Mouse (Mus musculus): ENCODE measurements around the gene Zan. TPM values are rescaled to one million over a fixed set of nuclear protein-coding genes. Genes with fewer than 3 reads are reported as not detected.

Gene Zan
- polyA plus RNA-seq, 1 experiment from 2014 or later, result 0.19 TPM

- Histone ChIP-seq H3K4me1 (ENCODE audit: control insufficient read depth, insufficient read depth, low read depth, low read length) (peaks cover 10% of the 10 kb centered on the region), H3K36me3 (ENCODE audit: control insufficient read depth, insufficient read depth, low read length) (no peaks in the 10 kb centered on the region), H3K4me3 (ENCODE audit: low read length) (peak overlapping the region; percentile 43), H3K9me3 (ENCODE audit: control insufficient read depth, low read length) (no peaks in the 10 kb centered on the region), H3K4me2 (ENCODE audit: low read length) (peak overlapping the region; percentile 91), H3K27me3 (replicated peaks; ENCODE audit: control insufficient read depth, insufficient read depth, low read length) (no peaks in the 10 kb centered on the region), H3K27ac (ENCODE audit: low read depth, low read length) (peak overlapping the region; percentile 80), H3K9ac (ENCODE audit: low read depth, low read length) (peak overlapping the region; percentile 67)
- ATAC-seq, result peak; percentile 85
- WGBS, result 1% methylated on average over 19 of the region's 19 CpGs
These were observed 138.6 kb downstream of the Zan start for GRCm38 (mm10) chr5:137338256-137338655.

DNA sequence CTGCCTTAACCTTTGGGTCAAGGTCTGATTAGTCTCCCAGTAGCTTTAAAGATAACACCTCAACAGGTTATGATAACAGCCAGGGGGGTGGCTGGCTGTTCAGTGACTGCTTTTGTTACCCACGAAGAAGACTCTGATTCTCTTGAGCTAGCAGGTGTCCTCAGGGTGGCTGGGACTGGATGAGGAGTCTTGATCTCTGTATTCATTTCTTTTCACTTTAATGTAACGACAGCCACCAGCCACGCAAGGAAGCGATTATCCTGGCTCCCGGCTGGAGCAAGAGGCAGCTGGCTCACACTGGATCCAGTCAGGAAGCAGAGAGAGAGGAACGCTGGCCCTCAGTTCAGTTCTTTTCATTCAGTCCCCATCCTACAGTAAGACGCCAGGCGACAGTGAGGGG, 139.7 kb downstream of the Zan start:
- Histone ChIP-seq H3K27ac (ENCODE audit: low read depth, low read length) (no peak overlapping the region), H3K9ac (ENCODE audit: low read depth, low read length) (no peak overlapping the region), H3K36me3 (ENCODE audit: control insufficient read depth, insufficient read depth, low read length) (no peaks in the 10 kb centered on the region), H3K4me1 (ENCODE audit: control insufficient read depth, insufficient read depth, low read depth, low read length) (peaks cover 18% of the 10 kb centered on the region), H3K9me3 (ENCODE audit: control insufficient read depth, low read length) (no peaks in the 10 kb centered on the region), H3K4me2 (ENCODE audit: low read length) (no peak overlapping the region), H3K27me3 (replicated peaks; ENCODE audit: control insufficient read depth, insufficient read depth, low read length) (no peaks in the 10 kb centered on the region), H3K4me3 (ENCODE audit: low read length) (no peak overlapping the region)
- WGBS, result 62% methylated on average over 8 of the region's 8 CpGs
- no peak for ATAC-seq

- peaks cover 21% of the 10 kb centered on the region for H3K4me1 ChIP-seq (ENCODE audit: control insufficient read depth, insufficient read depth, low read depth, low read length)
- ATAC-seq, result no peak
- H3K9me3 ChIP-seq (ENCODE audit: control insufficient read depth, low read length), result no peaks in the 10 kb centered on the region
- WGBS, result 56% methylated on average over 6 of the region's 6 CpGs
- no peak overlapping the region for H3K4me2 ChIP-seq (ENCODE audit: low read length)
- no peak overlapping the region for H3K4me3 ChIP-seq (ENCODE audit: low read length)
- H3K9ac ChIP-seq (ENCODE audit: low read depth, low read length), result no peak overlapping the region
- no peaks in the 10 kb centered on the region for H3K27me3 ChIP-seq (replicated peaks; ENCODE audit: control insufficient read depth, insufficient read depth, low read length)
- no peaks in the 10 kb centered on the region for H3K36me3 ChIP-seq (ENCODE audit: control insufficient read depth, insufficient read depth, low read length)
- H3K27ac ChIP-seq (ENCODE audit: low read depth, low read length), result no peak overlapping the region
These were observed 141.8 kb downstream of the Zan start for GRCm38 (mm10) chr5:137335066-137335465.

DNA sequence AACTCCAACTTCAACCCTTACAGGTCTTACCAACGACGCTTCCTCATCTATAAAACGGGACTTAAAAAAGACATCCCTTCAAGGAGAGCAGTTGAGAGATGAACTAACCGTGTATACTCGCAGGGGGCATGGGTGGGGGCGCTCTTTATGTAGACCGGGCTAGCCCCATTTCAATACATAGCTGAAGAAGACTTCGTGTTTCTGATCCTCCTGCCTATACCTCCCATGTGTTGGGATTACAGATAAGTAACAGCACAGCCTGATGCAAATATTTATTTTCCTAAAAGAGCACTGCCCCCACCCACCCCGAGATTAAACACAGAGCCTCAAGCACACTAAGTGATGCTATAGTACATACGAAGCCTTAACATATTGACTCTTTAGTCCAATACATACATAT, 142.5 kb downstream of the Zan start:
- Histone ChIP-seq H3K4me2 (ENCODE audit: low read length) (peak overlapping the region; percentile 92), H3K36me3 (ENCODE audit: control insufficient read depth, insufficient read depth, low read length) (no peaks in the 10 kb centered on the region), H3K27ac (ENCODE audit: low read depth, low read length) (no peak overlapping the region), H3K9me3 (ENCODE audit: control insufficient read depth, low read length) (no peaks in the 10 kb centered on the region), H3K4me1 (ENCODE audit: control insufficient read depth, insufficient read depth, low read depth, low read length) (peaks cover 15% of the 10 kb centered on the region), H3K9ac (ENCODE audit: low read depth, low read length) (no peak overlapping the region), H3K4me3 (ENCODE audit: low read length) (peak overlapping the region; percentile 50; the same call in 1 of the 2 replicates), H3K27me3 (replicated peaks; ENCODE audit: control insufficient read depth, insufficient read depth, low read length) (no peaks in the 10 kb centered on the region)
- ATAC-seq, result no peak
- WGBS, result 52% methylated on average over 10 of the region's 10 CpGs

DNA sequence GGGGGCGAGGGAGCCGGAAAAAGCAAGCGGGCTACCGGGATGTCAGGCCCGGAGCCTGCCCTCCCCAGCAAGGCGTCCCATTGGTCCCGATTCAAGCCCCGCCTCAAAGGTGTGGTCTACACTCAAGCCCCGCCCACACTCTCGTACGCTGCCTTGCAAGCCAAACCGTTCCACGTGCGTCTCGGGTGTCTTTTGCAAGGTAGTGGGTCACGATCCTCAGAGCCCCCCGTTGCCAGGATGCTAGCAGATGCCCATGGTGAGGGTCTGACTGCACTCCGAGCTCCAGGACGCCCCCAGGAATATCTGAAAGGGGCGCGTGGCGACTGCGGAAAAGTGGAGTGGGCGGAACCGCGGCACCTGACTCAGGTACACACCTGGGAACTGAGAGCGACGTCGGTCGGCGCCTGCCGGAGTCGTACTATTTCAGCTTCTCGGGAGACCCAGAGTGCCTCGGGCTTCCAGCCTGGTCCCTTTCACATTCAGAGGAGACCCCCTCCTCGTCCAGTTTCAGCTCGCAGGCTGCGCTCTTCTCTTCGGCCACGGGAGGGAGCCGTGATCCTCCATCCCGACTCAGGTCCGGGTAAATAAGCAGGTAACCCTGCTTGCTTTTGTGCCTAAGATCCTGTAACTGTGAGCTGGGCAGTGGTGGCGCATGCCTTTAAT, 143.2 kb downstream of the Zan start, which contains the start of gene Slc12a9:
Gene Slc12a9, minus strand, starts transcription at position 86 of the 663 bp plus-strand sequence.
- under 1% methylated on average over 44 of the region's 44 CpGs for WGBS
- H3K36me3 ChIP-seq (ENCODE audit: control insufficient read depth, insufficient read depth, low read length), result no peaks in the 10 kb centered on the region
- H3K9ac ChIP-seq (ENCODE audit: low read depth, low read length), result peak within 1 kb of the TSS; percentile 75
- H3K4me2 ChIP-seq (ENCODE audit: low read length), result peak within 1 kb of the TSS; percentile 92
- peak within 1 kb of the TSS; percentile 50 for H3K4me3 ChIP-seq (ENCODE audit: low read length)
- peak within 1 kb of the TSS; percentile 48 for H3K27ac ChIP-seq (ENCODE audit: low read depth, low read length)
- H3K4me1 ChIP-seq (ENCODE audit: control insufficient read depth, insufficient read depth, low read depth, low read length), result peaks cover 10% of the 10 kb centered on the region
- no peaks in the 10 kb centered on the region for H3K27me3 ChIP-seq (replicated peaks; ENCODE audit: control insufficient read depth, insufficient read depth, low read length)
- no peaks in the 10 kb centered on the region for H3K9me3 ChIP-seq (ENCODE audit: control insufficient read depth, low read length)
- ATAC-seq, result peak; percentile 91

DNA sequence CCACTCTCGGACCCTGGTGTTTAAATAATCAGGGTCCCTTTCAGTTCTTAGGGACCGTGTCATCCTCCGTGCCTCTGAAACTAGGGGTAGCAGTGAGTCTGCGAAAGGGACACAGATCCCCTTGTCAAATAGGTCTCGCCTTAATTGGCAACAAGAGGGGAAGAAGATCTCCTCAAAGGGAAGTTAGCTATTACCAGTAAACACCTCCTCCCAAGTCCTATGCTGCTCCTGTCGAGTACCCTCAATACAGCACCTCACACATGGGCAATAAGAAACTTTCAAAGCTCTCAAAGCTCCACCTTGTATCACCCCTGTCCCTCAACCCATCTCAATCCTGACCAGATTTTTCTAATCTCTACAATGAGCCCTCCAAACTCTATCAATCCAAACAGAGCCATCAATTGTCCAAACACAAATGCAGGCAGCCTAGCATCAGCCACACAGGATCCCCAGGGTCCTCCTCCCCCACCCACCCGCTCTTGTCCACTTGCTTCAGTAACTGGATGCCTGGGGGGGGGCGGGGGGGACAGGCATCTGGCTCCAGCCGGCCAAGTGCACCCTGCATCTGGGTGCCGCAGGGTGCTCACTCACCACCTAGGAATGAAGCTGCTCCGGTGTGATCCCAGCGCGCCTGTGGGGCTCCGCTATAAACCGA, 143.9 kb downstream of the Zan start:
- H3K4me2 ChIP-seq (ENCODE audit: low read length), result peak overlapping the region; percentile 92
- WGBS, result 21% methylated on average over 14 of the region's 15 CpGs

DNA sequence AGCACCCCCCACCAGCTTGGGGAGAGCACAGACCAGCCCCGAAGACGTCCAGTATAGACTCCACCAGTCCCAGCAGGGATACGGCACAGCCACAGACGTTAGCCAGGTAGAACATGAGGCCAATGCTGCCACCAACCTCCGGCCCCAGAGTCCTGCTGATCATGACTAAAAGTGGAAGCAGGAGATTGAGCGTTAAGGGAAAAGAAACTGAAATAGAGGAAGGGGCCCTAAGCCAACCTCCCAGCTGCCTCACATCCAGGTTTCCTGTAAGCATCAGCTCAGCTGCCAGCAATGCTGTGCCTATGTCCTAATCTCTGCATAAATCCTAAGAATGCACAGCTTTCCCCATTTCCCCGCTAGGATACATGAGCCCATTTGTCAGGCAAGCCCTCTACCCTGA, 146.0 kb downstream of the Zan start:
- Histone ChIP-seq H3K4me1 (ENCODE audit: control insufficient read depth, insufficient read depth, low read depth, low read length) (peaks cover 10% of the 10 kb centered on the region), H3K4me3 (ENCODE audit: low read length) (no peak overlapping the region), H3K27me3 (replicated peaks; ENCODE audit: control insufficient read depth, insufficient read depth, low read length) (no peaks in the 10 kb centered on the region), H3K27ac (ENCODE audit: low read depth, low read length) (no peak overlapping the region), H3K36me3 (ENCODE audit: control insufficient read depth, insufficient read depth, low read length) (peaks cover 6% of the 10 kb centered on the region; the same call in 1 of the 2 replicates), H3K4me2 (ENCODE audit: low read length) (no peak overlapping the region), H3K9ac (ENCODE audit: low read depth, low read length) (no peak overlapping the region), H3K9me3 (ENCODE audit: control insufficient read depth, low read length) (no peaks in the 10 kb centered on the region)
- no peak for ATAC-seq
- WGBS, result 86% methylated on average over 7 of the region's 7 CpGs

More for the DNA sequence above, 143.9 kb downstream of the Zan start:
- no peak; the same call in 1 of the 2 replicates for ATAC-seq
- Histone ChIP-seq H3K27ac (ENCODE audit: low read depth, low read length) (peak overlapping the region; percentile 48), H3K4me1 (ENCODE audit: control insufficient read depth, insufficient read depth, low read depth, low read length) (peaks cover 10% of the 10 kb centered on the region), H3K4me3 (ENCODE audit: low read length) (peak overlapping the region; percentile 50), H3K27me3 (replicated peaks; ENCODE audit: control insufficient read depth, insufficient read depth, low read length) (no peaks in the 10 kb centered on the region), H3K9me3 (ENCODE audit: control insufficient read depth, low read length) (no peaks in the 10 kb centered on the region), H3K36me3 (ENCODE audit: control insufficient read depth, insufficient read depth, low read length) (no peaks in the 10 kb centered on the region), H3K9ac (ENCODE audit: low read depth, low read length) (peak overlapping the region; percentile 75)

Other genes with a start within 250 kb of the Zan start
- gene Ache, start 189.5 kb downstream of the Zan start, polyA plus RNA-seq (2015; fragmentation: Nextera tagmentation; extraction: Ambion mirVana), result 86.8 and 102 TPM in 2 replicates
- 25.5 and 29.6 TPM in 2 replicates for gene Ufsp1, start 182.4 kb downstream of the Zan start, polyA plus RNA-seq (2015; fragmentation: Nextera tagmentation; extraction: Ambion mirVana)
- 88.1 and 100 TPM in 2 replicates for gene Srrt, start 169.4 kb downstream of the Zan start, polyA plus RNA-seq (2015; fragmentation: Nextera tagmentation; extraction: Ambion mirVana)
- gene Trip6, start 162.7 kb downstream of the Zan start, polyA plus RNA-seq (2015; fragmentation: Nextera tagmentation; extraction: Ambion mirVana), result 13.2 and 17.3 TPM in 2 replicates
- gene Slc12a9, start 143.5 kb downstream of the Zan start, polyA plus RNA-seq (2015; fragmentation: Nextera tagmentation; extraction: Ambion mirVana), result 24.5 and 26.7 TPM in 2 replicates
- gene Ephb4, start 127.0 kb downstream of the Zan start, polyA plus RNA-seq (2015; fragmentation: Nextera tagmentation; extraction: Ambion mirVana), result 5.8 and 9.2 TPM in 2 replicates
- 79.3 and 87.0 TPM in 2 replicates for gene Pop7, start 25.5 kb upstream of the Zan start, polyA plus RNA-seq (2015; fragmentation: Nextera tagmentation; extraction: Ambion mirVana)
- gene Gigyf1, start 41.5 kb upstream of the Zan start, polyA plus RNA-seq (2015; fragmentation: Nextera tagmentation; extraction: Ambion mirVana), result 11.8 and 16.3 TPM in 2 replicates
- not detected in 2 replicates for gene Epo, start 56.2 kb upstream of the Zan start, polyA plus RNA-seq (2015; fragmentation: Nextera tagmentation; extraction: Ambion mirVana)
- gene Gnb2, start 56.4 kb upstream of the Zan start, polyA plus RNA-seq (2015; fragmentation: Nextera tagmentation; extraction: Ambion mirVana), result 519 and 521 TPM in 2 replicates
- 268 and 271 TPM in 2 replicates for gene Actl6b, start 76.5 kb upstream of the Zan start, polyA plus RNA-seq (2015; fragmentation: Nextera tagmentation; extraction: Ambion mirVana)
- 7.9 and 8.4 TPM in 2 replicates for gene Tfr2, start 92.8 kb upstream of the Zan start, polyA plus RNA-seq (2015; fragmentation: Nextera tagmentation; extraction: Ambion mirVana)
- 60.0 and 63.4 TPM in 2 replicates for gene Mospd3, start 124.0 kb upstream of the Zan start, polyA plus RNA-seq (2015; fragmentation: Nextera tagmentation; extraction: Ambion mirVana)
- 23.3 and 25.7 TPM in 2 replicates for gene Pcolce, start 136.7 kb upstream of the Zan start, polyA plus RNA-seq (2015; fragmentation: Nextera tagmentation; extraction: Ambion mirVana)
- not detected in 2 replicates for gene Fbxo24, start 151.9 kb upstream of the Zan start, polyA plus RNA-seq (2015; fragmentation: Nextera tagmentation; extraction: Ambion mirVana)
- gene Lrch4, start 152.1 kb upstream of the Zan start, polyA plus RNA-seq (2015; fragmentation: Nextera tagmentation; extraction: Ambion mirVana), result 14.9 and 21.6 TPM in 2 replicates
- 7.4 and 7.6 TPM in 2 replicates for gene Gm20605, start 152.1 kb upstream of the Zan start, polyA plus RNA-seq (2015; fragmentation: Nextera tagmentation; extraction: Ambion mirVana)
- 3.4 and 6.6 TPM in 2 replicates for gene Sap25, start 164.3 kb upstream of the Zan start, polyA plus RNA-seq (2015; fragmentation: Nextera tagmentation; extraction: Ambion mirVana)
- 0.11 and 0.16 TPM in 2 replicates for gene Irs3, start 168.7 kb upstream of the Zan start, polyA plus RNA-seq (2015; fragmentation: Nextera tagmentation; extraction: Ambion mirVana)
- 20.1 and 21.7 TPM in 2 replicates for gene Agfg2, start 207.7 kb upstream of the Zan start, polyA plus RNA-seq (2015; fragmentation: Nextera tagmentation; extraction: Ambion mirVana)